Mouse (Mus musculus) G1E (cell line): ENCODE measurements around the gene Cdhr2.

Source experiments
- CTCF ChIP-seq: IDR thresholded peaks from 2 replicates; pipeline ENCODE4 v1.5.1; 2012; ENCODE audit warnings: low read depth, low read length, inconsistent platforms, mixed read lengths
- GATA2 ChIP-seq: IDR thresholded peaks from 2 replicates; pipeline ENCODE4 v1.6.1; 2012; ENCODE audit warnings: low read depth, low read length, inconsistent platforms, borderline replicate concordance
- TAL1 ChIP-seq: conservative IDR thresholded peaks from 2 replicates; pipeline ENCODE4 v1.6.1; 2012; ENCODE audit warnings: low read depth, low read length, inconsistent platforms, mixed read lengths

GRCm38 (mm10) chr13:54755201-54755830 lies 54.1 kb downstream of the Cdhr2 start:
- no peak for TF ChIP-seq CTCF
- no peak for TF ChIP-seq TAL1
- no peak for TF ChIP-seq GATA2
